Mouse (Mus musculus): ENCODE results near the gene Gucy2d.

DNA sequence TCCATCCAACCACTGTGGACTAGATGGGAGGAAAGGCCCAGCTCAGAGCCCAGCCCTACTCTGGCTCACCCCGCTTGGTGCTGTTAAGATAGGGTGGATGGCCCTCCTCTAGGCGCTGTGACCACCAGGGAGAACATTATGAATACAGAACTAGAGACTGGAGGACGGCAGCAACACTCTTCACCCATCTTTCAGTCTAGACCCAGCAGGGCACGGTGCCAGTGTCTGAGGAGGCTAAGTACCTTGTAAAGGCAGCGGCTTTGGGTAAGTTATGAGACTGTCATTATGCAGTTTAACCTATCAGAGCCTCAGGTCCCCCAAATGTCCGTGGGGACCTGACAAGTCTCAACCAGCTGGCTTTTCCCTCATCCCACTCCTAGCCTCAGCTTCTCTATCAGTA, 48.9 kb downstream of the Gucy2d start, which contains the start of gene Lrrc32:
- no peak for TF ChIP-seq CTCF (IDR thresholded peaks at IDR 0.05; ENCODE audit: extremely low read depth, insufficient read depth, insufficient read length, insufficient replicate concordance)
- no peak for TF ChIP-seq POLR2A (IDR thresholded peaks at IDR 0.05; ENCODE audit: low read depth, low read length)

All from spleen, adult 2 months (tissue).